Mouse (Mus musculus) neural tube, embryonic 11.5 days (tissue): ENCODE measurements around the gene Zbtb8os. TPM values are rescaled to one million over a fixed set of nuclear protein-coding genes. Genes with fewer than 3 reads are reported as not detected.

Experiments
- ATAC-seq: fragments of 200-750 bp; cut with Nextera tagmentation; 2 replicates; pipeline ENCODE4 v1.8.0; 2017; ENCODE audit warnings: moderate number of reproducible peaks, mild to moderate bottlenecking, moderate TSS enrichment, moderate library complexity; ENCODE audit not compliant: insufficient read depth, low FRiP score, low TSS enrichment
- DNase-seq: peaks from one replicate; pipeline ENCODE4 v3.0.0-alpha.2; 2015; ENCODE audit warnings: low spot score
- H3K27ac ChIP-seq: fragments of 300-500 bp; sonication (generic); 2 replicates; pipeline ENCODE4 v1.5.1; 2014; ENCODE audit warnings: low read depth, mild to moderate bottlenecking, low read length
- H3K27me3 ChIP-seq: fragments of 300-500 bp; sonication (generic); 2 replicates; pipeline ENCODE4 v1.6.1; 2014; ENCODE audit warnings: mild to moderate bottlenecking, low read length, mixed read lengths; ENCODE audit not compliant: control insufficient read depth, insufficient read depth
- H3K36me3 ChIP-seq: fragments of 300-500 bp; sonication (generic); 2 replicates; pipeline ENCODE4 v1.6.1; 2014; ENCODE audit warnings: mild to moderate bottlenecking, low read length, moderate library complexity, mixed read lengths; ENCODE audit not compliant: control insufficient read depth, insufficient read depth
- H3K4me1 ChIP-seq: fragments of 300-500 bp; sonication (generic); 2 replicates; pipeline ENCODE4 v1.6.1; 2014; ENCODE audit warnings: low read length, mixed read lengths; ENCODE audit not compliant: control insufficient read depth, insufficient read depth
- H3K4me2 ChIP-seq: fragments of 300-500 bp; sonication (generic); 2 replicates; pipeline ENCODE4 v1.6.1; 2014; ENCODE audit warnings: low read depth, mild to moderate bottlenecking, moderate library complexity
- H3K4me3 ChIP-seq: fragments of 300-500 bp; sonication (generic); 2 replicates; pipeline ENCODE4 v1.5.1; 2014; ENCODE audit warnings: low read depth, low read length
- H3K9ac ChIP-seq: fragments of 300-500 bp; sonication (generic); 2 replicates; pipeline ENCODE4 v1.6.1; 2014; ENCODE audit warnings: mild to moderate bottlenecking, low read length
- H3K9me3 ChIP-seq: fragments of 300-500 bp; sonication (generic); 2 replicates; pipeline ENCODE4 v1.6.1; 2016; ENCODE audit warnings: low read length; ENCODE audit not compliant: control insufficient read depth
- WGBS: fragments of 180-500 bp; shearing (Covaris S2); extraction: QIAGEN DNeasy Blood & Tissue Kit; methylation state at CpG from one replicate; pipeline ENCODE4 v1.1.7; 2014; 5-methylcytosine and 5-hydroxymethylcytosine counted together
- polyA plus RNA-seq: library from polyadenylated mRNA; unstranded; fragments of >200 nt; fragmentation: Nextera tagmentation; extraction: Ambion mirVana; gene quantifications from 2 replicates; pipeline ENCODE4 v1.2.1, GENCODE M21; 2014

The Zbtb8os gene
- polyA plus RNA-seq, 1 experiment from 2014 or later: 42.4 TPM

DNA sequence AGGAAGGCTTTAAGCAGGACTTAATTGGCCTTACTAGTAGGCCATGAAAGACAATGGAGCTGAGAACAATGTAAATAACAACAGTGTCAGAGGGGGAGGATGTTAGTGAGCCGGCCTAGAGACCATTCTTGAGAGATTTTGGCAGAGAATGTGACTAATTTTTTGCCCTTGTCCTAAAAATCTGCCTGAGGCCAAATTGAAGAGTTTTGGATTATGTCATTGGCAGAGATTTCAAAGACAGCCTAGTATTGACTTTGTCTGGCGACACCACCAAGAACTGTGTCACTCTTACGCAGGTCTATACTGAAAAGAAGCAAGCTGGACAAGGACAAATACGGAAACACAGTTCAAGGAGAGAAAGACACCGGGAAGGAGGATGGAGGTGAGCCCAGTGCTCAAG is 27.3 kb downstream of the Zbtb8os start:
- Histone ChIP-seq H3K27ac (no peak overlapping the region), H3K9ac (no peak overlapping the region), H3K4me3 (no peak overlapping the region), H3K4me2 (no peak overlapping the region), H3K9me3 (no peaks in the 10 kb centered on the region), H3K27me3 (no peaks in the 10 kb centered on the region), H3K36me3 (no peaks in the 10 kb centered on the region), H3K4me1 (no peaks in the 10 kb centered on the region)
- no peak for DNase-seq
- 85% methylated on average over 5 of the region's 5 CpGs for WGBS
- ATAC-seq: no peak

DNA sequence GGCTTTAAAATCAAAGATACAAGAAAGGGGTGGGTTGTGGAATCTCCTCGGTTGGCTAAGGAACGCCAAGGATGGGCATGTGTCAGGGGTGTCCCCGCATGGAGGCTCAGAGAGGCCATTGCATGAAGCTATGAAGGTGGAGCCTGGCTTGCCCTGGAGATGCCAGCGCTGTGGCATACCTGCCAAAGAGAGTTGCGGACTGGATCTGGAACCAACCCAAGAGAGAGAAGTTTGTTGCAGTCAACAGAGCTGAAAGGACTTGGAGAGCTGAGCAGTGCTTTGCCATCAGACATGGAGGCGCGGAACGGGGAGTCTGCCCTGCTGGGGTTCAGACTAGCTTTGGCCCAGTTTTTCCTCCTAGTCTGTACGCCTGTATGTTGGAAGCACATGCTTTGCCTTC is 28.0 kb downstream of the Zbtb8os start:
- DNase-seq (no peak), ATAC-seq (no peak)
- H3K9me3 ChIP-seq: no peaks in the 10 kb centered on the region
- no peak overlapping the region for H3K4me2 ChIP-seq
- no peak overlapping the region for H3K4me3 ChIP-seq
- no peak overlapping the region for H3K9ac ChIP-seq
- no peaks in the 10 kb centered on the region for H3K27me3 ChIP-seq
- 90% methylated on average over 9 of the region's 9 CpGs for WGBS
- no peak overlapping the region for H3K27ac ChIP-seq
- no peaks in the 10 kb centered on the region for H3K4me1 ChIP-seq
- no peaks in the 10 kb centered on the region for H3K36me3 ChIP-seq

DNA sequence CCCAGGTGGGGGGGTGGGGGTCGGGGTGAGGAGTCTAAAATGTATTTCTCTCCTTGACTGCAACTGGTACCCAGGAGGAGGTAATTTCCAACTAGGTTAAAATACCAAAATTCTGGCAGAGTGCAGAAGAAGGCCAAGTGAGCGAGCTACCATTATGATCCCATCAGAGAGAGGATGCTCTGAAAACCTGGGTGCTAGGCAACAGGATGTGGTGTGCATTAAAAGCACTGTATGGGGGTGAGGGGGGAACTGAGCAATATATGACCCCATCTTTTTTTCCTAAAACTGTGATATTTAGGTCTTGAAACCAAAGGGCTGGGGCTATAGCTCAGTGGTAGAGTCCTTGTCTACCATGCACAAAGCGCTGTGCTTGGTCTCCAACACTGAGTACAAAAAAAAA is 28.9 kb downstream of the Zbtb8os start:
- Histone ChIP-seq H3K4me1 (no peaks in the 10 kb centered on the region), H3K9me3 (no peaks in the 10 kb centered on the region), H3K4me2 (no peak overlapping the region), H3K36me3 (no peaks in the 10 kb centered on the region), H3K4me3 (no peak overlapping the region), H3K9ac (no peak overlapping the region), H3K27ac (no peak overlapping the region), H3K27me3 (no peaks in the 10 kb centered on the region)
- 87% methylated on average over 3 of the region's 3 CpGs for WGBS
- DNase-seq (no peak), ATAC-seq (no peak)

DNA sequence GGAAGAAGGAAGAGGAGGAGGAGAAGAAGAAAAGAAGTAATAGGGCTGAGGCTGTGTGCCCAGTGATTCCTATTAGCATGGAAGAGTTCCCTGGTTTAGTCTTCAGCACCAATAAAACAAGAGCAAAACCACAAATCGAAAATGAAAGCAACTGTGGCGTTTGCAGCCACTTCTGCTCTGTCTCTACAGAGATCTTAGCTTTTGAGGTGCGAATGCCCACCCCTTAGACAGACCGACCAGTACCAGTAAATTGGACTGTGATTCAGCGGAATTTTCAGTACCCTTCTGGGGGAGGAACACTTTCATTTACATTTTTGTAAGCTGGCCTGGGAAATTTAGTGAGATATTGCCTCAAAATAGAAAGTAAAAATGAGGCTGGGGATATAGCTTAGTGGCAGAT is 29.7 kb downstream of the Zbtb8os start:
- Histone ChIP-seq H3K4me3 (no peak overlapping the region), H3K4me1 (no peaks in the 10 kb centered on the region), H3K9ac (no peak overlapping the region), H3K27ac (no peak overlapping the region), H3K9me3 (no peaks in the 10 kb centered on the region), H3K4me2 (no peak overlapping the region), H3K36me3 (no peaks in the 10 kb centered on the region), H3K27me3 (no peaks in the 10 kb centered on the region)
- WGBS: 87% methylated on average over 5 of the region's 5 CpGs
- DNase-seq (no peak), ATAC-seq (no peak)

DNA sequence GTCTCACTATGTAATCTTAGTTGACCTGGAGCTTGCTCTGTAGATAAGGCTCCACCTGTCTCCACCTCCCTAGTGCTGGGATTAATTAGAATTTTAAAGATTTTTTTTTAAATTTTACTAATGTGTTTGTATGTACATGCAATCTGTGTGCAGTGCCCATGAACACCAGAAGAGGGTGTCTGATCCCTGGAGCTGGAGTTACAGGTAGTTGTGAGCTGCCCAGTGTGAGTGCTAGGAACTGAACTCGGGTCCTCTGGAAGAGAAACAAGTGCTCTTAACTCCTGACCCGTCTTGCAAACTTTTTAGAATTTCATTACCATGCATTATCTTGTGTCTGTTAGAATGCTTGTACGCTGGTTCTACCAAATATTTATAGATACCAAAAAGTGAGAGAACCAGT is 35.9 kb downstream of the Zbtb8os start:
- H3K9ac ChIP-seq: no peak overlapping the region
- H3K4me2 ChIP-seq: no peak overlapping the region
- DNase-seq (no peak), ATAC-seq (no peak)
- 87% methylated on average over 3 of the region's 3 CpGs for WGBS
- no peaks in the 10 kb centered on the region for H3K36me3 ChIP-seq
- no peak overlapping the region for H3K4me3 ChIP-seq
- no peaks in the 10 kb centered on the region for H3K9me3 ChIP-seq
- H3K27me3 ChIP-seq: peaks cover 4% of the 10 kb centered on the region; the same call in 1 of the 2 replicates
- H3K27ac ChIP-seq: no peak overlapping the region
- 0 out of 2 replicates have a peak, but pooled peaks cover 2% of the 10 kb centered on the region for H3K4me1 ChIP-seq

DNA sequence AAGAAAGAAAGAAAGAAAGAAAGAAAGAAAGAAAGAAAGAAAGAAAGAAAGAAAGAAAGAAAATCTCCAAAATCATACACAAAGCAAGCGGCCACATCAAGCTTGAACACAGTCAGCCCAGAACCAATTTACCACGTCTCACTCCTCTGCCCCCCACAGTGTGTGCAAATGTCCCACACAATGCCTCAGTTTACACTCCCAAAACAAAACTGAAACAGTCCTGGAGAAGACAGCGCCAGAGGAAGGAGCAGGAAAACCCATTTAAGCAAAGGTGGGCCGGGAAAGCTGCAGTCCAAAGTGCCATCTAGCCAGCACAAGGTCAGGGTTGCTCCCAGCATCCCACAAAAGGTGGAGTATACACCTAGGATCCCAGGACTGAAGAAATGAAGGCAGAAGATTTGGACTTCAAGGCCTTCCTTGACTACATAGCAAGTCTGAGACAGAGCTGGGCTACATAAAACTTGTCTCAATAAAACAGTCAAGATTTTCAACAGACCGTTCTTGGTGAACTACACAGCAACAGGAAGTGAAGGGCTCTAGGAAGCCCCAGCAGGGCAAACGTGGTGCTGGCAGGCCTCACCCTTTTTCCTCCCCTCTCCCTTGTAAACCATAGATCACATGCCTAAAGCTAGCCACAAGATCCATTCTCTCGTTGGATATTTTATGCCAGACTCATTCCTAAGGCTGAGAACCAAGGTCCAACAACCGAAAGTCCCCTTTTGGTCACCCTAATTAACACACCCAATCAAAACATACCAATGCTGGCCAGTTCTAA is 37.9 kb downstream of the Zbtb8os start:
- Histone ChIP-seq H3K27ac (no peak overlapping the region), H3K4me3 (no peak overlapping the region), H3K27me3 (peaks cover 10% of the 10 kb centered on the region; the same call in 1 of the 2 replicates), H3K9me3 (no peaks in the 10 kb centered on the region), H3K4me2 (no peak overlapping the region), H3K9ac (no peak overlapping the region), H3K4me1 (0 out of 2 replicates have a peak, but pooled peaks cover 2% of the 10 kb centered on the region), H3K36me3 (no peaks in the 10 kb centered on the region)
- 42% methylated on average over 8 of the region's 8 CpGs for WGBS
- ATAC-seq (no peak), DNase-seq (no peak)

DNA sequence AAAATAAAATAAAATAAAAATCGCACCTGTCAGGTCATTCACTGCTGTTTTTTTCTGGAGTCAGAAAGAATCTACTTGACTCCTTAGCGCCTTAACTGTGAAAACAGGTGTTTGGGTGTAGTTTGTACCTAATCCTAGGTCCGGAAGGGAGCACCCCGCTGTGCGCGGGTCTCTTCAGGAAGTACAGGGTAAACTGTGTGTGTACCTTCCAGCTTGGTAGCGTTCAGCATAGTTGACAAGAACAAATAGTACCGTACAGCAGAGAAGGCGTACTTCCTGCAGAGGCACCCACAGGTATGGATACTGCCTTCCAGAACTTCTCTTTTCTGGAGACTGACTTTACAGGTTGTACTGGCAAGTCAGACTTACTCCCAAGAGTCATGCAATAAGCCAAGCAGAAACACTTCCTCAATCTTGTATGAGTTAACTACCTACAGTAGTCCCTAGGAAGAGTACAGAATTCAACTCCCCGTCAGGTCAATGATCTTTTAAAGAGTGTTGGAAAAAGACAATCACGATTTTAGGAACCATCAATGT is 38.8 kb downstream of the Zbtb8os start:
- Histone ChIP-seq H3K9me3 (no peaks in the 10 kb centered on the region), H3K27ac (no peak overlapping the region), H3K36me3 (no peaks in the 10 kb centered on the region), H3K27me3 (peaks cover 15% of the 10 kb centered on the region), H3K9ac (no peak overlapping the region), H3K4me3 (no peak overlapping the region), H3K4me1 (0 out of 2 replicates have a peak, but pooled peaks cover 2% of the 10 kb centered on the region), H3K4me2 (no peak overlapping the region)
- DNase-seq (no peak), ATAC-seq (no peak)
- WGBS: 41% methylated on average over 11 of the region's 11 CpGs

DNA sequence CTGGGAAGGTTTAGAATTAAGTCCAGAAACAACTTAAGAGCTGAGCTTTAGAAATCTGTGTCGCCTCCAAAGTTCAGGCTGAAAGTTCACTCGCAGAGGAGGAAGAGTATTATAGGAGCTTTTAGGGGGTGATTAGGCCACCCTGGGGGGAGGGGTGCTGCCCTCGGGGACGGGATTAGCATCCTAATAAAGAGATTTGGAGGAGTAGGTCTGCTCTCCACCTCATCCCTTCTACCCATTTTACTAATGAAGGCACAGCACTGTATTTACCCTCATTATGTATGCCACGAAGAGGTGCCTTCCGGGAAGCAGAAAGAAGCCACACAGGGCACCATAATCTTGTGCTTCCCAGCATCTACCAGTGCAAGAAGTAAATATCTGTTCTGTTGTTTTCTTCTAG is 39.5 kb downstream of the Zbtb8os start:
- Histone ChIP-seq H3K27me3 (peaks cover 20% of the 10 kb centered on the region), H3K4me2 (no peak overlapping the region), H3K36me3 (no peaks in the 10 kb centered on the region), H3K9ac (no peak overlapping the region), H3K9me3 (no peaks in the 10 kb centered on the region), H3K27ac (no peak overlapping the region), H3K4me1 (0 out of 2 replicates have a peak, but pooled peaks cover 2% of the 10 kb centered on the region), H3K4me3 (no peak overlapping the region)
- WGBS: 24% methylated on average over 6 of the region's 6 CpGs
- DNase-seq (no peak), ATAC-seq (no peak)

DNA sequence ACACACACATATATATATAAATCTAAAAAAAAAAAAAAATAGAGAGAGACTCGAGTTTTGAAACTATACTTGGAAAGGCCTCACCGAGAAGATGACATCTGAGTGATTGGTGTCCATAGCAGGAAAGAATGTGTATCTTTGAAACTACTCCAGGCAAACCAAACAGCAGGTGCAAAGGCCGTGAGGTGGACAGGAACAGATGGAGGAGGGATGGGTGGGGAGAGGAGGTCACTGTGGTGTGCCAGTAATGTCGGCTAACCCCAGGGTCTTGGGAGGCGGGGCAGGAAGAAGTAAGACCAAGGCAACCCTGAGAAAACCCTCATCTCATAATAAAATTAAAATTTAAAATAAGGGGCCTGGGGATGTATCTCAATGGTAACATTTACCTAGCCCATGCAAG is 40.3 kb downstream of the Zbtb8os start:
- 69% methylated on average over 5 of the region's 5 CpGs for WGBS
- H3K4me2 ChIP-seq: no peak overlapping the region
- no peak overlapping the region for H3K9ac ChIP-seq
- DNase-seq (no peak), ATAC-seq (no peak)
- peaks cover 20% of the 10 kb centered on the region for H3K27me3 ChIP-seq
- 0 out of 2 replicates have a peak, but pooled peaks cover 2% of the 10 kb centered on the region for H3K4me1 ChIP-seq
- no peaks in the 10 kb centered on the region for H3K9me3 ChIP-seq
- no peak overlapping the region for H3K4me3 ChIP-seq
- H3K27ac ChIP-seq: no peak overlapping the region
- H3K36me3 ChIP-seq: no peaks in the 10 kb centered on the region
